Comparison of ENCODE assay signal across 22 mouse cellular contexts in genomic region chr11:21150316-21150715, GRCm38 (mm10). TPM values are rescaled to one million over a fixed set of nuclear protein-coding genes. Genes with fewer than 3 reads are reported as not detected.
DNase-seq lines count a peak whose midpoint lies in the region; ATAC-seq and TF ChIP-seq lines count a peak whose summit lies in the region.
"Had no signal": no experiment of that assay in that cellular context is flagged by ENCODE, and none has a peak within 500 bp of the region (broad histone marks: within the 10 kb centered on the region; RNA-seq: fewer than 3 reads in every experiment).

No protein-coding gene starts in this region.

- no peak for ATAC-seq in hindbrain, embryonic 13.5 days (ENCODE audit: low FRiP score)
- ATAC-seq: forebrain, embryonic 13.5 days; forebrain, embryonic 15.5 days; forebrain, postnatal 0 days; Patski had no signal

- no peak for TF ChIP-seq CTCF in layer of hippocampus, adult 2 months (conservative IDR thresholded peaks at IDR 0.05)

- H3K9me3 ChIP-seq in hindbrain, embryonic 13.5 days, result no peaks in the 10 kb centered on the region
- H3K9me3 ChIP-seq: embryonic facial prominence, embryonic 10.5 days; embryonic facial prominence, embryonic 12.5 days; forebrain, embryonic 13.5 days; forebrain, embryonic 15.5 days; G1E had no signal

- no peak overlapping the region for H3K4me2 ChIP-seq in hindbrain, embryonic 13.5 days
- H3K4me2 ChIP-seq: embryonic facial prominence, embryonic 12.5 days; forebrain, embryonic 13.5 days; forebrain, embryonic 15.5 days had no signal

- H3K27ac ChIP-seq in layer of hippocampus, adult 2 months, result peak overlapping the region; percentile 61
- H3K27ac ChIP-seq in hindbrain, embryonic 13.5 days, result no peak overlapping the region
- H3K27ac ChIP-seq: embryonic facial prominence, embryonic 10.5 days; embryonic facial prominence, embryonic 12.5 days; forebrain, embryonic 13.5 days; forebrain, embryonic 15.5 days had no signal

- no peaks in the 10 kb centered on the region for H3K27me3 ChIP-seq in hindbrain, embryonic 13.5 days
- H3K27me3 ChIP-seq: CH12.LX; embryonic facial prominence, embryonic 12.5 days; forebrain, embryonic 13.5 days; forebrain, embryonic 15.5 days; Patski had no signal

- H3K4me1 ChIP-seq in hindbrain, embryonic 13.5 days (replicated peaks), result no peaks in the 10 kb centered on the region
- H3K4me1 ChIP-seq: embryonic facial prominence, embryonic 10.5 days; embryonic facial prominence, embryonic 12.5 days; forebrain, embryonic 13.5 days; forebrain, embryonic 15.5 days had no signal

- no peak overlapping the region for H3K4me3 ChIP-seq in layer of hippocampus, adult 2 months
- H3K4me3 ChIP-seq in hindbrain, embryonic 13.5 days, result no peak overlapping the region
- H3K4me3 ChIP-seq: embryonic facial prominence, embryonic 10.5 days; embryonic facial prominence, embryonic 12.5 days; forebrain, embryonic 13.5 days; forebrain, embryonic 15.5 days had no signal

- no peak for DNase-seq in layer of hippocampus, adult 2 months (ENCODE audit: low spot score in 2 of 2)
- no peak for DNase-seq in layer of hippocampus, adult 18-20 months (ENCODE audit: low spot score in 2 of 2)
- DNase-seq in CD4-positive helper T cell, adult 2 months (ENCODE audit: low read depth, low spot score), result peak; percentile 57
- DNase-seq in T-cell, adult 2 months (ENCODE audit: low spot score), result peak; percentile 43
- DNase-seq in cerebellum, adult 9-11 months, result no peak
- DNase-seq: adrenal gland, adult 2 months; adrenal gland, postnatal 10 days; adrenal gland, postnatal 25 days; cerebellum, adult 11 months; cerebellum, adult 18-20 months; cerebellum, adult 8-10 months; cerebellum, postnatal 10 days; cerebellum, postnatal 25 days; forebrain, postnatal 0 days had no signal

- peaks cover 68% of the 10 kb centered on the region for H3K36me3 ChIP-seq in hindbrain, embryonic 13.5 days

- 95% methylated on average over 5 of the region's 5 CpGs for WGBS in hindbrain, embryonic 13.5 days

- H3K9ac ChIP-seq in hindbrain, embryonic 13.5 days, result no peak overlapping the region
- H3K9ac ChIP-seq: embryonic facial prominence, embryonic 12.5 days; forebrain, embryonic 13.5 days; forebrain, embryonic 15.5 days; forebrain, postnatal 0 days had no signal

RNA-seq across cellular contexts. Expression of gene Peli1, which starts 59.2 kb away (rescaled TPM):
- total RNA-seq in layer of hippocampus, adult 2 months (2021), result 10 to 100 TPM; 48.1 to 49.6 TPM
- total RNA-seq in layer of hippocampus, adult 18-20 months (2021), result 10 to 100 TPM; 45.9 to 48.2 TPM
- 85.9 and 87.1 TPM in 2 replicates for polyA plus RNA-seq in hindbrain, embryonic 13.5 days (2015; fragmentation: Nextera tagmentation; extraction: Ambion mirVana)

Comparison
In these comparisons a context has a peak if more than half of its experiments do, and no peak if none do; other contexts are left out.
1. DNase-seq: peak in CD4-positive helper T cell, adult 2 months (single experiment) and T-cell, adult 2 months (single experiment); none in layer of hippocampus, adult 2 months (0 of 2), layer of hippocampus, adult 18-20 months (0 of 2) and cerebellum, adult 9-11 months (single experiment).